Comparison of ENCODE assay signal across 11 mouse cellular contexts in genomic region chr5:134467030-134467549, GRCm38 (mm10). TPM values are rescaled to one million over a fixed set of nuclear protein-coding genes. Genes with fewer than 3 reads are reported as not detected.
DNase-seq lines count a peak whose midpoint lies in the region; ATAC-seq and TF ChIP-seq lines count a peak whose summit lies in the region.
"Had no signal": no experiment of that assay in that cellular context is flagged by ENCODE, and none has a peak within 500 bp of the region (broad histone marks: within the 10 kb centered on the region; RNA-seq: fewer than 3 reads in every experiment).

No protein-coding gene starts in this region.

- no peak overlapping the region for H3K4me2 ChIP-seq in lung, embryonic 15.5 days
- H3K4me2 ChIP-seq in forebrain, embryonic 12.5 days: no peak overlapping the region; the same call in 1 of the 2 replicates
- H3K4me2 ChIP-seq in limb, embryonic 13.5 days (replicated peaks): no peak overlapping the region
- no peak overlapping the region for H3K4me2 ChIP-seq in neural tube, embryonic 11.5 days (ENCODE audit: low read depth)
- H3K4me2 ChIP-seq: limb, embryonic 15.5 days had no signal

- H3K9ac ChIP-seq in lung, embryonic 15.5 days: no peak overlapping the region
- H3K9ac ChIP-seq in forebrain, embryonic 12.5 days: no peak overlapping the region
- H3K9ac ChIP-seq in limb, embryonic 13.5 days: no peak overlapping the region
- no peak overlapping the region for H3K9ac ChIP-seq in neural tube, embryonic 11.5 days (ENCODE audit: low read length)
- H3K9ac ChIP-seq: limb, embryonic 15.5 days had no signal

- H3K27me3 ChIP-seq in lung, embryonic 15.5 days: no peaks in the 10 kb centered on the region
- H3K27me3 ChIP-seq in forebrain, embryonic 12.5 days: no peaks in the 10 kb centered on the region
- H3K27me3 ChIP-seq in limb, embryonic 13.5 days: no peaks in the 10 kb centered on the region
- no peaks in the 10 kb centered on the region for H3K27me3 ChIP-seq in neural tube, embryonic 11.5 days (ENCODE audit: control insufficient read depth, insufficient read depth, low read length)
- H3K27me3 ChIP-seq: limb, embryonic 15.5 days had no signal

- H3K27ac ChIP-seq in lung, embryonic 15.5 days: no peak overlapping the region
- peak overlapping the region; percentile 75 for H3K27ac ChIP-seq in forebrain, embryonic 12.5 days
- peak overlapping the region; percentile 33; the same call in 1 of the 2 replicates for H3K27ac ChIP-seq in limb, embryonic 13.5 days
- no peak overlapping the region for H3K27ac ChIP-seq in neural tube, embryonic 11.5 days (ENCODE audit: low read depth, low read length)
- no peak overlapping the region for H3K27ac ChIP-seq in layer of hippocampus, adult 2 months
- H3K27ac ChIP-seq: limb, embryonic 15.5 days had no signal

- DNase-seq in lung, adult 2 months: no peak
- peak; percentile 36 for DNase-seq in neural tube, embryonic 11.5 days (ENCODE audit: low spot score)
- no peak for DNase-seq in layer of hippocampus, adult 2 months (ENCODE audit: low spot score in 2 of 2)
- no peak for DNase-seq in spleen, adult 12 weeks (ENCODE audit: low spot score)
- no peak for DNase-seq in gastrocnemius, adult 8-10 months (ENCODE audit: low spot score in 2 of 2)
- DNase-seq: gastrocnemius, postnatal 25 days; kidney, adult 2 months had no signal

- H3K4me3 ChIP-seq in lung, embryonic 15.5 days: no peak overlapping the region
- H3K4me3 ChIP-seq in lung, adult 2 months (replicated peaks; ENCODE audit: extremely low read depth, low read depth, low read length): no peak overlapping the region
- H3K4me3 ChIP-seq in forebrain, embryonic 12.5 days (replicated peaks): no peak overlapping the region
- no peak overlapping the region for H3K4me3 ChIP-seq in limb, embryonic 13.5 days
- H3K4me3 ChIP-seq in neural tube, embryonic 11.5 days (ENCODE audit: low read depth, low read length): no peak overlapping the region
- H3K4me3 ChIP-seq in layer of hippocampus, adult 2 months: no peak overlapping the region
- H3K4me3 ChIP-seq: limb, embryonic 15.5 days had no signal

- 57% methylated on average over 8 of the region's 8 CpGs for WGBS in lung, embryonic 15.5 days
- 74% methylated on average over 8 of the region's 8 CpGs for WGBS in lung, adult 2 months
- 61% methylated on average over 8 of the region's 8 CpGs for WGBS in forebrain, embryonic 12.5 days
- 46% methylated on average over 8 of the region's 8 CpGs for WGBS in limb, embryonic 13.5 days
- WGBS in neural tube, embryonic 11.5 days: 61% methylated on average over 8 of the region's 8 CpGs

- peaks cover 21% of the 10 kb centered on the region; the same call in 1 of the 2 replicates for H3K4me1 ChIP-seq in lung, embryonic 15.5 days
- no peaks in the 10 kb centered on the region for H3K4me1 ChIP-seq in lung, adult 2 months (ENCODE audit: control insufficient read depth, insufficient read depth, low read length)
- H3K4me1 ChIP-seq in forebrain, embryonic 12.5 days: peaks cover 16% of the 10 kb centered on the region
- peaks cover 13% of the 10 kb centered on the region for H3K4me1 ChIP-seq in limb, embryonic 13.5 days
- H3K4me1 ChIP-seq in neural tube, embryonic 11.5 days (ENCODE audit: control insufficient read depth, insufficient read depth, low read length): peaks cover 14% of the 10 kb centered on the region

- H3K9me3 ChIP-seq in lung, embryonic 15.5 days: no peaks in the 10 kb centered on the region
- no peaks in the 10 kb centered on the region for H3K9me3 ChIP-seq in forebrain, embryonic 12.5 days
- H3K9me3 ChIP-seq in limb, embryonic 13.5 days: no peaks in the 10 kb centered on the region
- H3K9me3 ChIP-seq in neural tube, embryonic 11.5 days (ENCODE audit: control insufficient read depth, low read length): no peaks in the 10 kb centered on the region
- H3K9me3 ChIP-seq: limb, embryonic 15.5 days had no signal

- no peak for TF ChIP-seq CTCF in lung, adult 2 months (IDR thresholded peaks at IDR 0.05; ENCODE audit: insufficient read depth, low read length)
- TF ChIP-seq CTCF in layer of hippocampus, adult 2 months (conservative IDR thresholded peaks at IDR 0.05): no peak

- no peaks in the 10 kb centered on the region for H3K36me3 ChIP-seq in lung, embryonic 15.5 days
- H3K36me3 ChIP-seq in forebrain, embryonic 12.5 days (replicated peaks): no peaks in the 10 kb centered on the region
- no peaks in the 10 kb centered on the region for H3K36me3 ChIP-seq in limb, embryonic 13.5 days
- no peaks in the 10 kb centered on the region for H3K36me3 ChIP-seq in neural tube, embryonic 11.5 days (ENCODE audit: control insufficient read depth, insufficient read depth, low read length)
- H3K36me3 ChIP-seq: limb, embryonic 15.5 days had no signal

- peak; percentile 37; the same call in 1 of the 2 replicates for ATAC-seq in lung, embryonic 15.5 days (ENCODE audit: borderline replicate concordance, extremely low read depth, low FRiP score, low TSS enrichment)
- ATAC-seq in forebrain, embryonic 12.5 days (ENCODE audit: low FRiP score): 0 out of 2 replicates have a peak, but pooled peaks have one; percentile 36
- no peak for ATAC-seq in limb, embryonic 13.5 days (ENCODE audit: low FRiP score, low read depth)
- no peak for ATAC-seq in neural tube, embryonic 11.5 days (ENCODE audit: insufficient read depth, low FRiP score, low TSS enrichment)

- no peak for TF ChIP-seq POLR2A in lung, adult 2 months (IDR thresholded peaks at IDR 0.05; ENCODE audit: borderline replicate concordance, extremely low read depth, low read depth, low read length)

RNA-seq across cellular contexts. Expression of gene Gtf2ird1, which starts 10.6 kb away (rescaled TPM):
- 75.2 and 78.0 TPM in 2 replicates for polyA plus RNA-seq in lung, embryonic 15.5 days (2015; fragmentation: Nextera tagmentation; extraction: Ambion mirVana)
- polyA plus RNA-seq in lung, adult 2 months (2012; rRNA removed): 16.8 and 23.4 TPM in 2 replicates
- 111 and 112 TPM in 2 replicates for polyA plus RNA-seq in forebrain, embryonic 12.5 days (2016; fragmentation: Nextera tagmentation; extraction: Ambion mirVana)
- polyA plus RNA-seq in limb, embryonic 13.5 days (2015; fragmentation: Nextera tagmentation; extraction: Ambion mirVana): 137 and 141 TPM in 2 replicates
- polyA plus RNA-seq in neural tube, embryonic 11.5 days (2014; fragmentation: Nextera tagmentation; extraction: Ambion mirVana): 75.6 and 79.9 TPM in 2 replicates
- 10 to 100 TPM; 22.8 to 25.4 TPM for total RNA-seq in layer of hippocampus, adult 2 months (2021)
- total RNA-seq in gastrocnemius, adult 8-10 months (2022): 10 to 100 TPM; 13.1 to 15.3 (median 14.8) TPM

Comparison
In these comparisons a context has a peak if more than half of its experiments do, and no peak if none do; other contexts are left out.
1. ATAC-seq: peak in lung, embryonic 15.5 days (single experiment) and forebrain, embryonic 12.5 days (single experiment); none in limb, embryonic 13.5 days (single experiment) and neural tube, embryonic 11.5 days (single experiment).
2. H3K27ac ChIP-seq: peak in forebrain, embryonic 12.5 days (single experiment) and limb, embryonic 13.5 days (single experiment); none in lung, embryonic 15.5 days (single experiment), neural tube, embryonic 11.5 days (single experiment) and layer of hippocampus, adult 2 months (single experiment).